Mouse (Mus musculus) urinary bladder, postnatal 25 days (tissue): ENCODE data around the gene Ift122.
"Not testable (repeated sequence)": the region's sequence is repeated elsewhere in the genome, so short reads cannot be mapped to it uniquely, and the experiment has no call there.

Experiments
- DNase-seq: peaks from one replicate; pipeline ENCODE4 v3.0.0; 2022; ENCODE audit warnings: low spot score

The Ift122 gene

DNA sequence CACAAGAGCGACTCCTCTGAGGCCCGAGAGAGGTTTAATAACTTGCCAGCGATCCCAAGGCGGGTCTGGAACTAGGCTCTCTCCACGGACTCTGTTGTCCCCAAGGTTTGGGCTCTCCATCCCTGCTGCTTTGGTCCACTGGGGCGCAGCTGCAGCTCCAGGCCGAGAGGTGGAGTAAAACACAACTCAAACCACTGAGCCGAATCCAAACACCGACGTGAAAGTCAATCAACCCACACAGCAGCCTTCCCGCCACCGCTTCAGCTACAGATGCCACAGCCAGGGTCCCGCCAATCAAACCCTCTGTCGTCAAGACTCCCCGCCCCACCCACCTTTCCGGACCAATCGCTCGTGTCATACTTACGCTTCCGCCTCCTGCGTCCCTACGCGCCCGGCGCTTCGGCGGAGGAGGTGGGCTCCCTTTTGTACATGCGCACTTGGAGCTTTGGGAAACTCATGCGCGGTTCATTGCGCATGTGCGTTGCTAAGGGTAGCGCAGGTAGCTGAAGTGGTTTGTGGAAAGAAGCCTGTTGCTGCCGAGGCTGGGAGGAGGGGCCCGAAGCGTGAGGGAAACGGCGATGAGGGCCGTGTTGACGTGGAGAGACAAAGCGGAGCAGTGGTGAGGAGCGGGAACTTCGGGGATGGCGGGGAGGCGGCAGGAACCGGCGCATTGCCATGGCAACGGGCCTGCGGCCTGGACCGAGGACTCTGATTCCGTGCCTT lies at the start of gene Ift122, which contains the start of gene Mbd4:
Ift122 (plus strand) TSS at position 380 of the 723 bp plus-strand sequence.
Mbd4 (minus strand) TSS at position 281 of the 723 bp plus-strand sequence.
- DNase-seq: peak; percentile 88

DNA sequence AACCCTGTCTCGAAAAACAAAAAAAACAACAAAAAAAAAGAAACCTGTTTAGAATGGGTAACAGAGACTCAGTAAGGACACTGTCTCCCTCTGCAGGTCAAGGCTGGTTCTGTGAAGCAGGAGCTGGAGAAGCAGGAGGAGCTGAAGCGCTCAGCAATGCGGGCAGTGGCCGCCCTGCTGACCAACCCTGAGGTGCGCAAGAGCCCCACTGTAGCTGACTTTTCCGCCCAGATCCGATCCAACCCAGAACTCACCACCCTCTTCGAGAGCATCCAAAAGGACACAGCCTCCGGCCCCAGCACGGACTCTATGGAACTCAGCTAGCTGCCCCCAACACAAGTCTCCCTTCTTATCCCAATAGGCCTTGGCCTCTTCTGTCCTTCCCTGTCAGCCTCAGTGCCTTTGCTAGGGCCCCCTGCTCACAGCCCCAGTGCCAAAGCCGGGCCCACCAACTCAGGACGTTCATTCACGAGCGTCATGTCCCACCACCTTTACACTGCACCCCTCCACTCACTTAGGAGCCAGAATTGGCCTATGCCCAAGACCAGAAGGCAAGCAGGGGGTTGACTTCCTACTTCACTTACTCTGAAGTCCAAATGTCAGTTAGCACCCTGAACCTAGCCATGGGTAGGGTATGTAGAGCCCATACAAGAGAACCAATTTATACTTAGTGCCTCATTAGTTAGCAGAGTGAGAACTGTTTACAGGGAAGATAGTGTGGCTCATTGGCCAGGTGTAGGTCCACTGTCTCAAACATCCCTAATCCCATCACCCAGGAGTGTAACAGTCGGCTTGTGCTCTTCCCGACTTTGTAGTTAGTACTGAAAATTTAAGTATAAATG lies 49.5 kb upstream of the Ift122 start:
- DNase-seq: peak; percentile 57

DNA sequence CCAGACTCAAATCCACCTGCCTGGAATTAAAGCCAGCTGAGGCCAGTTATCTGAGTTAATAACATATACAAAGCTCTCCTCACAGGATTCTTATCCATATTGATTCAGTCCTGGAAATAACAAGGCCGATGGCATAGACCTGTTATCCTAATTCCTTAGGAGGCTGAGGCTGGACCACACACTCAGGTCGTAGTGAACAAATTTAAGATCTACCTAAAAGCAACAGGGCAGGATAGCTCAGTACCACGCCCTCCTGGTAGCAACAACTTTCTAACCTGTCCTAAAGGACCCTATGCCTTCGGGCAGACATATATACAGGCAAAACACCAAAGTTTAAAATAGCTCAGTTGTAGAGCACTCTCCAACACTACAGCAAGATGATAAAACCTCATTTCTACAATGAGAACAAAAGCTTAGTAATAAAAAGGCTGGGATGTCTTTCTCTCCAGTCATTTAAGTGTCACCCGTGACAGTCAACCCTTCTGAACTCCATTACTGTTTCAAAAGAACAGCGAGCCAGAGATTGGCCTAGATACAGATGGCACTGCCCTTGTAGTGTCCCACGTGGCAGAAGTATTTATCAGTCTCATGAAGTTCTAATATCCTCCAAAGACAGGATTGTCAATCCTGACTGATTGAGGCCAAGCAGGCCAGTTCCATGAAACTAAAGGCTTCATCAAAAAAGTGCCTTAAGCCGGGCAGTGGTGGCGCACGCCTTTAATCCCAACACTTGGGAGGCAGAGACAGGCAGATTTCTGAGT lies 48.7 kb upstream of the Ift122 start:
- DNase-seq: no peak

DNA sequence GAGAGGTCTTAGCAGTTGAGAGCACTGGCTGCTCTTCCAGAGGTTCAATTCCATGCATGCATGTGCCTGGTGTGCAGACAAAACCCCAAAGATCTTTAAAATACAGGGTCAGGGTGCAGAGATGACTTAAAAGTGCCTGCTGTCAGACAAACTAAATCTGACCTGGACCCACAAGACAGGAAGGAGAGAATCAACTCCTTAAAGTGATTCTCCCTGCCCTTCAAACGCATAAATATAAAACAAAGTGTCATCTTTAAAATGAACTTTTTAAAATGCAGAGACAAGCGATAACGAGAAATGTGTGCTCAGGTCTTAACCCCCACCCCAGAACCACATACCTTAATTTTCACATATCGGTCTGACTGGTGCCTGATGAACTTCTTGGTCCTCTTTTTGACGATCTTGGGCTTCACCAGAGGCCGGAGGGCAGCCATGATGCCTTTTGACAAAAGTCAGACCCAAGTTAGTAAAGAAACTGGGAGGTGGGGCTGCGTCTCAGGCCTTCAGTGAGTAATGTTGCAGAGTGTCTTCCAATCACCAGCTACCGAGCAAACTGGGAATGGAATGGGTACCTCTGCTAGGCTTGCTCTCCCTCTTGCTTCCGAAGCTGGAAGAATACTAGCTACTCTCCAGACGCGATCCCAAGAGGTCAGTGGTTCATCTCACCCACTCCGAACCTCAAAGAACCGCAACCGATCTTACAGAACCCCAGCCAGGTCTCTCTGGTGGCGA lies 45.6 kb upstream of the Ift122 start:
- DNase-seq: no peak

DNA sequence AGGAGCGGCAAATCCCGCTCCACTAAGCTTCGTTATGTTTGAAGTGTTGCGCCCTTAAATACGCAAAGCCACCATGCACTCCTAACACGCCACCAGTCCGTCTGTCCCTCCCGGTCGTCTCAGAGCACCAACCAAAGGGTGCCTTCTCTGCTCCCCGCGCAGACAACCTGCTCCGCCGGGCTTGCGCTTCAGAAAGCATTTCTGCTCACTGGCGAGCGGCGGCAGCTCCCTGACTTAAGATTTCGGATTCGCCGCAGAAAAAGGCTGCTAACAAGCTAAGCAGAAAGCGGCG lies 45.1 kb upstream of the Ift122 start:
- no peak for DNase-seq

DNA sequence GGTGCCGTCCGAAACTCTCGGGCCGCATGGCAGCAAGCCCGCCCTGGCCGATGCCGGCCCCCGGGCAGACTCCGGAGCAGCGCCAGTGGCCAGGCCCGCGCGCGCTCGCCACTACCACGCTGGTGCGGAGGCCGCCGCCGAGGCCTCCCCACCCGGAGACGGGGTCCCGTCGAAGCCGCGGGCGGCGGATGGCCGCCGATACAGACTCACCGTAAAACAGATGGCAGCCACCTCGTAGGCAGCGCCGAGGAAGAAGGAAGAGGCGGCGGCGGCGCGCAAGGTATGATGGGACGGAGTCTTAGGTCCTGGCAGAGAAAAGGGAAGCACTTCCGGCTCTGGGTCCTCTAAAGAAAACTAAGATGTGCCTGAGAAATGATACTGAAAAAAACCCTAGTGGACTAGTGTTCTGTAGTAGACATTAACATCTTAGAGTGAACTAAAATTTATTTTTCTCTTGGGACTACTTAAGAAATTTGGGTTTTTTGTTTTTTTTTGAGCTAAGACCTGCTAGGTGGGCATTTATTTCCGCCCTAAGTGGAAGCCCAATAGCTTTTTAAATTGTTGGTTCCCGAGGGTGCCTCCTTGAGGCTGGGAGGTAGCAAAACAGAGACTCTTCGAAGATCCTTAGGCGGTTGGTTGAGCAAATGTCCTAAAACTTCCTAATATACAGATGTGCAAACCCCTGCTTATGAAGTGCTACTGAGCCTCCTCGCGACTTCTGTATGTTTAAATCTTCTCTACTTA lies 44.6 kb upstream of the Ift122 start, which contains the start of gene Rpl32:
Rpl32 (minus strand) TSS at position 260 of the 744 bp plus-strand sequence.
- peak; percentile 80 for DNase-seq

DNA sequence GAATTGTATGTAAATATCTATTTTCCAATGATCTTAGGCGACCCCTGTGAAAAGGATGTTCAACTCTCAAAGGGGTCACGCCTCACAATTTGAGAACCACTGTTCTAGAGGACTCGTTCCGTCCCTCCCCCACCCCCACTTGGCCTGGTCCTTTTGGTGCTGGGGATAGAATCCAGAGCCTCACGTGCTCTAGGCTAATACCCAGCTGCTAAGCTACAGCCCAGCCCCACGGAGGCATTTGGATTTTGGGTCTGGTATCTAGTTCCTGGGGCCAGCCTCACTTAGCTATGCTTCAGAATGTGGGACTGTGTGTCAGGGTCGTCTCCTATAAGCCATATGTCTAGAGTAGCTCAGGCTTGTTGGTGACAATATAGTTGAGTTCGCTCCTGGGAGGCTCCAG lies 41.7 kb upstream of the Ift122 start:
- DNase-seq: no peak

DNA sequence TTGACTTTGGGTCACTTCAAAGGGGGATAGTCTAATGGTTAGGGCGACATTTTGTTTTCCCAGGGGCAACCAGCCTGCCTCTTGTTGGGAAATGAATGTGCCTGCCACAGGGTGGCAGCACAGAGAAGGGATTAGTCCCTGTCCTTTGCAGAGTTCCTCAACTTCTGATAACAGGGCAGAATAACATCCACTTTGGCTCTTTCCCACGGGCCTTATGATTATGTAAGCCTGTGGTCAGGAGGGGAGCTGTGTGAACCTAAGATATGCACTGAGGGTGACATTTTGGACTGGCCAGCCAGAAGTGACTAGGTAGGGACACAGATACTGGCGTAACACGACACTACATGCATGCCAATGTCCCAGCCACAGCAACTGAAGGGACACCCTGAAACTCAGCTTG lies 39.2 kb upstream of the Ift122 start:
- no peak for DNase-seq

DNA sequence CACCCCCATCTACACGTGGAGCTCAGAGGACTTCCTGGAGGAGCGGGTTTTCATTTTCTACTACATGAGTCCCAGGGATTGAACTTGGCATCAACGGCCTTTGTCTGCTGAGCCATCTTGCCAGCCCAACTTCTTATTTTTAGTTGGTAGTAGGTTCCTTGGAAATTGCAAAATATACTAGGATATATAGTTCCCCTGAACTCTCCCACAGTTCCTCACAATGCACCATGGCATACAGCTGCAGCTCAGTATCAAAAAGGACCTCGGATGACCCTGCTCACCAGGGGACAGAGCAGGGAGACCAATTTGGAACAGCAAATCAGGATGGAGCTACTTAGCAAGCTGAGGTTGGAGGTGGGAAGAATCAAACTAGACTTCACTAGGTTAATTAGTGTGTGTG lies 38.2 kb upstream of the Ift122 start:
- DNase-seq: no peak

DNA sequence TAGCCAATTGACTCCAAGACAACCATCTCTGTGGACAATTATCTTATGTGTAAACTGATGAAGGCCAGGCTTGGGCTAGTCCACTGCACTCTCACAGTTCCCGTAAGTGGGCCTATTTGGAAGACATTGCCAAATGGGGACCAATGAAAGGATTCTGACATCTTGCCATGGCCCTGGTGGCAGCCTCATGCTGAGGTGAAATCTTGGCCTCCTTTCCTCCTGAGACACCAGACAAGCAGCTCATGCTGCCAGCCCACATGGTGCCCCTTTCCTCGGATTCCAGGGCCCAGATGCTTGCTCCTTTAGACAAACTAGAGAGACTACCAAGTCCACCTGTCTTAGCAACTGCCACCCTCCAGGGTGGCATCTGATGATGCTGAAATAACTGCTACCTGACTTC lies 35.1 kb upstream of the Ift122 start:
- no peak for DNase-seq

DNA sequence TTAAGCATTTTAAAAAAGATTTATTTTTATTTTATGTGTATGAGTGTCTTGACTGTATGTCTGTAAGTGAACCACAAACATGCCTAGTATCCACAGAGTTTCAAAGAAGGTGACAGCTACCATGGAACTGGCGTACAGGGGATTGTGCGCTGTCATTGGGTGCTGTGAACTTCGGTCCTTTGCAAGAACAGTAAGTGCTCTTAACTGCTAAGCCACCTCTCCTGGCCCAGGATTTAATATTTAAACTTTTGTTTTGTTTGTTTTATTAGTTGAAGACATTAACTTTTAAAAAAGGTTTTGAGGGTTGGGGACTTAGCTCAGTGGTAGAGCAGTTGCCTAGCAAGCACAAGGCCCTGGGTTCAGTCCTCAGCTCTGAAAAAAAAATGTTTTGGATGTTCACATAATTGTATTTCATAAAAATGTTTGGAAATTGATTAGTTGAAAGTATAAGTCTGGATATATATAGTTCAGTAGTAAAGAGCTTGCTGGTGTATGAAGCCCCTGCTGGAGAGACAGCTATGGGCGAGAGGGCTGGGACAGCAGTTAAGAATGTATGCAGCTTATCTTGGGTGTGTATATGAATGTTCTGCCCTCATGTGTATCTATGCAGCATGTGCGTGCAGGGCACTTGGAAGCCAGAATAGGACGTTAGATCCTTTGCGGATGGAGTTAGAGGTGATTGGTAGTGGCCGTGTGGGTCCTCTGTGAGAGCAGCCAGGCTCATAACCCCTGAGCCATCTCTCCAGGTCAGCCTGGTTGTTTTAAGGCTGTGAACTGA lies 31.9 kb upstream of the Ift122 start:
- DNase-seq: no peak

DNA sequence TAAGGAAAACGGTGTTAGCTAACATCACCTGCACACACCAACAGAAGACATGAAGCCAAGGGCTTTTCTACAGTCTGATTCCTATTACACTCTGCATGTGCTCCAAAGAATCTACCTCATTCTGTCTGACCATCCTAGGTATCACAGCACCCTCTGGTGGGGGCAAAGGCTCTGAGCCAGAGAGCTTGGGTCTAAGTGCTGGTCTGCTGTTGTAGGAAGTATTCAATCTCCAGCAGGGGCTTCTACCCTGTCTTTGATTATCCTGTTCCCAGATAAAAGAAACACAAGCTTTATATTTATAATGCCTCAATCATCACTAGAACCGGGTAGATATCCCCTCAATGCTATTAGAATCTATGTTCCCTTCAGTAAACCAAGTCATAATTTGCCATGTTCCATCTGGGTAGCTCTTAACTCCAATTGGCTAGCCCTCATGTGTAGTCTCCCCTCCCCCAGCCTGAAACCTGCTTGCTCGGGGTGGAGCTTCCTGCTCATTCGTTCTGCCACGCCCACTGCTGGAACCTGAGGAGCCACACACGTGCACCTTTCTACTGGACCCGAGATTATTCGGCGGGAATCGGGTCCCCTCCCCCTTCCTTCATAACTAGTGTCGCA lies 29.3 kb upstream of the Ift122 start:
- DNase-seq: not testable (repeated sequence)

DNA sequence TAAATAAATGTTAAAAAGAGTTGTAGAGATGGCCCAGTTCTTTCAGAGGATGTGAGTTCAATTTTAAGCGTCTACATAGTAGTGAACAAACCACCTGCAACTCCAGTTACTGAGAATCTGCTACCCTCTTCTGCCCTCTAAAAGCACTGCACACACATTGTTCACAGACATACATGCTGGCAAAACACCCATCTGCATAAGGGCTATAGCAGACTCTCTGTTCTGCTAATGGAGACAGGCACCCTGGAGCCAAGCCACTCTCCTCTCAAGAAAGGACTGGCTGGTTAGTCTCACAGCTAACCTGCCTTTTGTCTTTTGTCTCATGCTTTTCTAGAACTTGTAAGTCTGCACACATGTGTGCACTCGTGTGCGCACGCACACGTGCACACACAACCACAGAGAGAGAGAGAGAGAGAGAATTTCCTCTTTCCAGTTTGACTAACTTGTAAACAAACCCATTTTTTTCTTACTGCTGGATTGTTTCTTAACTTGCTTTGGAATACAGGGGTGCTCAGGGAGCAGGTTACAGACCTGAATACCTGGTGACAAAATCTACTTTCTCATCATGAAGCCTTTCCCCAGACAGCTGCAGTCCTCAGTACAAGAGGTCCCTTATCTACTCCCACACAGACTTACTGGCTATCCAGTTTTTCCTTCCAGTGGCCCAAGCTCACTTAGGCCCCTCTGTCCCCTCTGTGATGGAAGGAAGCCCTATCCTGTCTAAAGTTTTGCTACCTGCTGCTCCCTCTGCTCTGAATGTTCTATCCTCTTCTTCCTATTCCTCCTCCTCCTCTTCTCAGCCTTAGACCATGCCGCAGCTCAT lies 22.3 kb upstream of the Ift122 start:
- DNase-seq: no peak

DNA sequence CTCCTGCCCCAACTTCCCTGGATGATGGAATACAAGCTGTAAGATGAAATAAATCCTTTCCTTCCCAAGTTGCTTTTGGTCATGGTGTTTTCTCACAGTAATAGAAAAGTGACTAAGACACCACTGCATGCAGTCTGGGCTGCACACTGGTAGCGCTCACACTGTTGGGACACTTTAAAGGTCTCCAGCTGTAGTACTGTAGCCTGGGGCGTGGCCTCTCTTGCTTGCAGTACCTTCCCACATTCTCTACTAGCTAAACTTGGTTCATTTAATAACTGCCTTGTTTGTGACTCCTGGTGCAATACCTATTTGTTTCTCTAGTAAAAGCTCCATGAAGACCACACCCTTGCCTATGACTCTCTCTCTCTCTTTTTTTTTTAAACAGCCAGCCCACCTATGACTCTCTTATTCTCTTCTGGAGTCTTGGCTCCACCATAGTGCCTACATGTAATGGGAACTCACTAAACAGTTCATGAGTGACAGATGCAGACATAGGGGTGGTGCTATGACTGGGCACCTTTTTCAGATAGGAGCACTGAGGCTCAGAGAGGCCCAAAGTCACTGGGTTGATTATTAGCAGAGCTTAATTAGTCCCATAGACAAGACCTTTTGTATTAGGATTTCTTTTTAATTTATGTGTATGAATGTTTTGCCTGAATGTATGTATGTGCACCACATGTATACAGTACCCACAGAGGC lies 21.0 kb upstream of the Ift122 start:
- no peak for DNase-seq

DNA sequence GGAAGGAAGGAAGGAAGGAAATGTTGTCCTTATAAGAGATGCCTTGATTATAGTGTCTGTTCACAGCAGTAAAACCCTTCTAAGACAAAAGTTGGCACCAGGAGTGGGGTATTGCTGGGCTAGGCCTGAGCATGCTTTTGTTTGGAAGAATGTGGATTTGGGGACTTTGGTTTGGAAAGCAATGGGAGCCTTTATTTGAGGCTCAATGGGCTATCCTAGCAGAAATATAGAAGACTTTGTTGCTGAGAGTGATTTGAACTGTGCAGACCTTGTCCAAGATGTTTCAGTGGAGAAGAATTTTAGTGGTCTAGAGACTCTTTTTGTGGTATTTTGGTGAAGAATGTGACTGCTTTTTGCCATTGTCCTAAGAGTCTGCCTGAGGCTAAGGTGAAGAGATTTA lies 19.4 kb upstream of the Ift122 start:
- no peak for DNase-seq

DNA sequence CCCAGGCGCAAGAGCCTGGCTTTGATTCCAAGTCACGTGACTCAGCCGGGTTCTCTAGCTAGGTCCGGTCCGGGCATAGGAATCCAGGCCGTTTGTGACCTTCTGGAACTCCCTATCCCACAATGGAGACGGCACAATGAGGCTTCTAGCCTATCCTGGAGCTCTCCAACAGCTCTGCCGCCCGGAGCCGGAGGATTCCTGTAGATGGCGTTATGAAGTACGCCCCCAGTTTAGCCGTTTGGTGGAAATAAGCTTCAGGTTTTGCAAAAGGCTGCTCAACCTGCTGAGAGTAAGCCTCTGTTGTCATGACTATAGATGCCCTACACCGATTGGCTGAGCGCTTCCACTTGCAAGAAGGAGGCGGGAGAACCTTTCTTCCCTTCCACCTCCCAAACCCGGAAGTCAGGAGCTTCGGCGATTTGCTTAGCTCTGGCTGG lies 15.1 kb upstream of the Ift122 start, which contains the start of gene Efcab12:
Efcab12 (minus strand) TSS at position 252 of the 437 bp plus-strand sequence.
- peak; percentile 48 for DNase-seq

DNA sequence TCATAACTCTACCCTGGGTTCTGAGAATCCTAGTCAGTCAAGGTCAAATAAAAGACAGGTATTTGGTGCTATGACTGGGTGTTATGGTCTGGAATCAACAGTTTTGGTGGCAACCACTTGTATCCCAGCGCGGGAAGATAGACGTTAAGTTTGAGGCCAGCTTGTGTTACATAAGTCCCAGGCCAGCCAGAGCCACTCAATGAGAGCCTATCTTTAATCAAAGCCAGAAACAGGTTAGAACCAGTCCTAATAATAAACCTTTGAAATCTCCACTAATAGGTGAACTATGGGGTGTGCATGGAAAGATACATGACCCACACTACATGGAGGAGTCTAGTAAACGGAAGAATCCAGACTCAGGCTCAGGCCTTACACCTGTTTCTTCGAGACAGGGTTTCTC lies 14.5 kb upstream of the Ift122 start:
- no peak for DNase-seq

DNA sequence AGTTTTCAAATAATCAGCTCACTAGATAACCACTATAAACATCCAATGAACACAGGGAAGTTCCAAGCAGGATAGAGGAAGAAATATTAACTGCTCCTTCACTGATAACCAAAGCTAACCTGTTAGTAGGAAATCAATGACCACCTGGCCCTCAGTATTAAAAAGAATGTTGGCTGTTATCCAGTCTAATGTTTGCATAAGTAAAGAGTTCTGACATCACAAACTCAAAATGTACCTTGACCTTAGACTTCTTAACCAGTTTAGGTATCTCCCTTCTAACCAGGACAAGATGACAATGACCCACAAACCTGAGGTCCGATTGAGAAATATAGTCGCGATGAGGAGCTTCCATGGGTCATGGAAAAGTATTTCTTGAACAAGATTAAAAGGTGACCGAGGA lies 8.3 kb upstream of the Ift122 start:
- DNase-seq: no peak
